Mouse (Mus musculus): ENCODE data around the gene Tnk1. TPM values are rescaled to one million over a fixed set of nuclear protein-coding genes. Genes with fewer than 3 reads are reported as not detected.

Gene Tnk1
- polyA plus RNA-seq (2014; fragmentation: Nextera tagmentation; extraction: Ambion mirVana) = 3.2 and 3.7 TPM in 2 replicates

DNA sequence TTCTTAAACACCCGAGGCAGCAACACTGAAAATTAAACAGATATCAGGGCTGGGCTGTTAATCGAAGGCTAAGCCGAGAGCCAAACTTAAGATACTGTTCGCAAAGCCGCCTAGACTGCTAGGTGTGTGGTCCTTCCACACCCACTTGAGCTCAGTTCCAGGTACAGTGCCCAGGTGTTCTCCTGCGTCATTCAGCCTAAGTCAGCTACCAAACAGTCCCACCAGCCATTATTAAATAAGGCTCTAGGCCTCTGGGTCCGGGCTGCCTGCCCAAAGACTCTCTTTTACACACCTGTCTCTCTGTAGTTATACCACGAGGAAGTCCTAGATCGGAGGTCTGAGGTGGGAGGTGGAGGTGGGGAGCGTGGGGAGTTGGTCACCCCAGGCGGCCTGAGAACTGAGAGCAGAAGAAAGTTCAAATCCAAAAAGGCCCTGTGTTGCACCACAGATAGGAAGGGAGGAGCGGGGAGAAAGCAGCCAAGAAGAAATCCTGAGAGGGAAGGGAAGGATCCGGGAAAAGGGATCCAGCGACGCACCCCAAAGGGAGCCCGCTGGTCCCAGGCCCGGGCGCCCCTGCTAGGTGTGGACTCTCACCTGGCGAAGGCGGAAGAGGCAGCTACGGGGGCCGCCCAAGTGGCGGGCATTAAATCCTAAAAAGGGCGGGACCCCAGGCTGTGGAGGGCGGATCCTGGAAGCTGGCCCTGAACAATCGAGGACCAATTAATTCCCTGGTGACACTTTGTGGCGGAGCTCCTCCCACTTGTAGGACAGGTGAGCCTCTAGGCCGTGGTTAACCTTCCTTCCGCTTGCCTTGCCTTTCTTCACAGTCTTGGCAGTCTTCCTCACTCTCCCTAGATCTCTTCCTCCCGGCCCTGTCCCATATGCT is at the start of gene Tnk1:
Gene Tnk1, minus strand, starts transcription at position 618 of the 886 bp plus-strand sequence.
- peaks cover 12% of the 10 kb centered on the region for H3K27me3 ChIP-seq (replicated peaks; ENCODE audit: control insufficient read depth, insufficient read depth, low read length)
- H3K4me3 ChIP-seq (ENCODE audit: low read depth, low read length) = peak within 1 kb of the TSS; percentile 20
- H3K9me3 ChIP-seq (ENCODE audit: control insufficient read depth, low read length) = no peaks in the 10 kb centered on the region
- no peaks in the 10 kb centered on the region for H3K36me3 ChIP-seq (ENCODE audit: control insufficient read depth, insufficient read depth, low read length)
- 22% methylated on average over 29 of the region's 30 CpGs for WGBS
- DNase-seq (ENCODE audit: low spot score) = peak; percentile 74
- ATAC-seq (ENCODE audit: low read depth) = peak; percentile 64; the same call in 1 of the 2 replicates
- H3K27ac ChIP-seq (replicated peaks; ENCODE audit: low read depth, low read length) = peak within 1 kb of the TSS; percentile 54
- no peaks in the 10 kb centered on the region for H3K4me1 ChIP-seq (ENCODE audit: control insufficient read depth, insufficient read depth, low read length)
- peak within 1 kb of the TSS; percentile 36 for H3K4me2 ChIP-seq (ENCODE audit: low read depth, low read length)
- H3K9ac ChIP-seq (ENCODE audit: low read depth, low read length) = peak within 1 kb of the TSS; percentile 28; the same call in 1 of the 2 replicates

DNA sequence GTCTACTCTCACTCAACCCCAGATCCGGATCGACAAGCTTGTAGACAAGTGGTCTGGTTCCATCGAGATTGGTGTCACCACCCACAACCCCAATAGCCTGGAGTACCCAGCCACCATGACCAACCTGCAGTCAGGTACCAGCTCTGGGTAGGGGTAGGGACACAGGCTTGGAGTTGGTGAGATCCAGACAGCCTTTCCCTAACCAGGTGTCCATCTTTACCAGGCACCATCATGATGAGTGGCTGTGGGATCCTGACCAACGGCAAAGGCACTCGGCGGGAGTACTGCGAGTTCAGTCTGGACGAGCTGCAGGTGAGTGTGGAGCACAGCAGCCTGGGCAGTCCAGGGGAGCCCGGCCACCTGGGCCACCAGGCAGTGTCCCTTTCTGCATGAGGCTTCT is 45.8 kb upstream of the Tnk1 start:
- Histone ChIP-seq H3K36me3 (ENCODE audit: control insufficient read depth, insufficient read depth, low read length) (peaks cover 58% of the 10 kb centered on the region), H3K27ac (replicated peaks; ENCODE audit: low read depth, low read length) (no peak overlapping the region), H3K9me3 (ENCODE audit: control insufficient read depth, low read length) (no peaks in the 10 kb centered on the region), H3K9ac (ENCODE audit: low read depth, low read length) (no peak overlapping the region), H3K4me3 (ENCODE audit: low read depth, low read length) (no peak overlapping the region), H3K4me2 (ENCODE audit: low read depth, low read length) (no peak overlapping the region), H3K4me1 (ENCODE audit: control insufficient read depth, insufficient read depth, low read length) (peaks cover 14% of the 10 kb centered on the region), H3K27me3 (replicated peaks; ENCODE audit: control insufficient read depth, insufficient read depth, low read length) (no peaks in the 10 kb centered on the region)
- 90% methylated on average over 8 of the region's 9 CpGs for WGBS
- DNase-seq (ENCODE audit: low spot score) = no peak
- no peak for ATAC-seq (ENCODE audit: low read depth)

DNA sequence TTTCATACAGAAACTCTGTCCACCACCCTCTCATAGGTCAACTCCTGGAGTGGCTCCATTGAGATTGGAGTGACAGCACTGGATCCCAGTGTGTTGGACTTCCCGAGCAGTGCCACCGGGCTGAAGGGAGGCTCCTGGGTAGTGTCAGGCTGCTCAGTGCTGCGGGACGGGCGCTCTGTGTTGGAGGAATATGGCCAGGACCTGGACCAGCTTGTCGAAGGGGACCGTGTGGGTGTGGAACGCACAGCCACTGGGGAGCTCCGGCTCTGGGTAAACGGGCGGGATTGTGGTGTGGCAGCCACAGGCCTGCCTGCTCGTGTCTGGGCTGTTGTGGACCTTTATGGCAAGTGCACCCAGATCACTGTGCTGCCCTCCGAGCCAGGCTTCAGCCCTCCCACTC is 44.4 kb upstream of the Tnk1 start:
- no peak for DNase-seq (ENCODE audit: low spot score)
- H3K4me3 ChIP-seq (ENCODE audit: low read depth, low read length) = peak overlapping the region; percentile 87; the same call in 1 of the 2 replicates
- peaks cover 19% of the 10 kb centered on the region for H3K4me1 ChIP-seq (ENCODE audit: control insufficient read depth, insufficient read depth, low read length)
- peaks cover 45% of the 10 kb centered on the region for H3K36me3 ChIP-seq (ENCODE audit: control insufficient read depth, insufficient read depth, low read length)
- H3K4me2 ChIP-seq (ENCODE audit: low read depth, low read length) = peak overlapping the region; percentile 98
- 92% methylated on average over 8 of the region's 13 CpGs for WGBS
- no peaks in the 10 kb centered on the region for H3K27me3 ChIP-seq (replicated peaks; ENCODE audit: control insufficient read depth, insufficient read depth, low read length)
- peak overlapping the region; percentile 40; the same call in 1 of the 2 replicates for H3K9ac ChIP-seq (ENCODE audit: low read depth, low read length)
- no peak for ATAC-seq (ENCODE audit: low read depth)
- no peaks in the 10 kb centered on the region for H3K9me3 ChIP-seq (ENCODE audit: control insufficient read depth, low read length)
- H3K27ac ChIP-seq (replicated peaks; ENCODE audit: low read depth, low read length) = no peak overlapping the region

DNA sequence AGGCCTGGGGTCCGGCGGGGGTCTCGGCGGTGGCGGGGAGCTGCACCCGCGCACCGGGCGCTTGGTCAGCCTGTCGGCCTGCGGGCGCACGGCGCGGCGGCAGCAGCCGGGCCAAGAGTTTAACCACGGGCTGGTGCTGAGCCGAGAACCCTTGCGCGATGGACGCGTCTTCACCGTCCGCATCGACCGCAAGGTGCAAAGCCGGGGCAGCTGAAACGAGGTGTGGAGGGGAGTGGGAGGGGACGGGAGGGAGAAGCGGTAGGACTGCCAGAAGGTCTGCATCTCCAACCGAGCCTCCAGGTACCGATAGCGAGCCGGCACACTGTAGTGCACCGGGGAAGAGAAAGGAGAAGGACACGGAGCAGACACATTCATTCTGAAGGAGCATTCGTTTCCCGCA is 43.5 kb upstream of the Tnk1 start:
- Histone ChIP-seq H3K27ac (replicated peaks; ENCODE audit: low read depth, low read length) (peak overlapping the region; percentile 96), H3K36me3 (ENCODE audit: control insufficient read depth, insufficient read depth, low read length) (peaks cover 35% of the 10 kb centered on the region), H3K4me3 (ENCODE audit: low read depth, low read length) (peak overlapping the region; percentile 87), H3K9ac (ENCODE audit: low read depth, low read length) (peak overlapping the region; percentile 88), H3K9me3 (ENCODE audit: control insufficient read depth, low read length) (no peaks in the 10 kb centered on the region), H3K27me3 (replicated peaks; ENCODE audit: control insufficient read depth, insufficient read depth, low read length) (no peaks in the 10 kb centered on the region), H3K4me2 (ENCODE audit: low read depth, low read length) (peak overlapping the region; percentile 98), H3K4me1 (ENCODE audit: control insufficient read depth, insufficient read depth, low read length) (peaks cover 19% of the 10 kb centered on the region)
- no peak for DNase-seq (ENCODE audit: low spot score)
- ATAC-seq (ENCODE audit: low read depth) = no peak
- under 1% methylated on average over 37 of the region's 39 CpGs for WGBS

DNA sequence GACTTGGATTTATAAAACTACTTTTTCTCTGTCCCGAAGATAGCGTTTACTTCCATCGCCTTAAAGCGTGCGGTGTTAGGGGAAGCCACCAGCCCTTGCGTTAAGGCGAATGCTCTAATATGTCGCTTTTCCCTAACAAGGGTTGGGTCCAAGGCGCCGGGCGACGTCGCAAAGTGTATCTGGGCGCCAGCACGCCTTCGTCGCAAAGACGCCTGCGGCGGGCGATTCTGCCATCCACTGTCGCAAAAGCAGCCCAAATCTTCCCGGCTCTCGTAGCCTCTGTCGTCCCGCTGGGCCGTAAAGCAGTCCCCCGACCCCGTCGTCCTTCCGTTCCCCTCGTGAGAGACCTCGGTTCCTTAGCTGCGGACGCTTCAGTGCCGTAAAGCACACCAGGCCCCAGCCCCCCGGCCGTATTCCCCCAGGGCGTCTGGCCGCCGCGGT is 42.9 kb upstream of the Tnk1 start:
- peaks cover 29% of the 10 kb centered on the region for H3K36me3 ChIP-seq (ENCODE audit: control insufficient read depth, insufficient read depth, low read length)
- no peaks in the 10 kb centered on the region for H3K9me3 ChIP-seq (ENCODE audit: control insufficient read depth, low read length)
- H3K27me3 ChIP-seq (replicated peaks; ENCODE audit: control insufficient read depth, insufficient read depth, low read length) = no peaks in the 10 kb centered on the region
- 0% methylated on average over 41 of the region's 42 CpGs for WGBS
- H3K4me3 ChIP-seq (ENCODE audit: low read depth, low read length) = peak overlapping the region; percentile 87
- H3K27ac ChIP-seq (replicated peaks; ENCODE audit: low read depth, low read length) = peak overlapping the region; percentile 96
- peak overlapping the region; percentile 88 for H3K9ac ChIP-seq (ENCODE audit: low read depth, low read length)
- peak; percentile 82 for ATAC-seq (ENCODE audit: low read depth)
- peak; percentile 99 for DNase-seq (ENCODE audit: low spot score)
- H3K4me1 ChIP-seq (ENCODE audit: control insufficient read depth, insufficient read depth, low read length) = peaks cover 19% of the 10 kb centered on the region
- peak overlapping the region; percentile 98 for H3K4me2 ChIP-seq (ENCODE audit: low read depth, low read length)

DNA sequence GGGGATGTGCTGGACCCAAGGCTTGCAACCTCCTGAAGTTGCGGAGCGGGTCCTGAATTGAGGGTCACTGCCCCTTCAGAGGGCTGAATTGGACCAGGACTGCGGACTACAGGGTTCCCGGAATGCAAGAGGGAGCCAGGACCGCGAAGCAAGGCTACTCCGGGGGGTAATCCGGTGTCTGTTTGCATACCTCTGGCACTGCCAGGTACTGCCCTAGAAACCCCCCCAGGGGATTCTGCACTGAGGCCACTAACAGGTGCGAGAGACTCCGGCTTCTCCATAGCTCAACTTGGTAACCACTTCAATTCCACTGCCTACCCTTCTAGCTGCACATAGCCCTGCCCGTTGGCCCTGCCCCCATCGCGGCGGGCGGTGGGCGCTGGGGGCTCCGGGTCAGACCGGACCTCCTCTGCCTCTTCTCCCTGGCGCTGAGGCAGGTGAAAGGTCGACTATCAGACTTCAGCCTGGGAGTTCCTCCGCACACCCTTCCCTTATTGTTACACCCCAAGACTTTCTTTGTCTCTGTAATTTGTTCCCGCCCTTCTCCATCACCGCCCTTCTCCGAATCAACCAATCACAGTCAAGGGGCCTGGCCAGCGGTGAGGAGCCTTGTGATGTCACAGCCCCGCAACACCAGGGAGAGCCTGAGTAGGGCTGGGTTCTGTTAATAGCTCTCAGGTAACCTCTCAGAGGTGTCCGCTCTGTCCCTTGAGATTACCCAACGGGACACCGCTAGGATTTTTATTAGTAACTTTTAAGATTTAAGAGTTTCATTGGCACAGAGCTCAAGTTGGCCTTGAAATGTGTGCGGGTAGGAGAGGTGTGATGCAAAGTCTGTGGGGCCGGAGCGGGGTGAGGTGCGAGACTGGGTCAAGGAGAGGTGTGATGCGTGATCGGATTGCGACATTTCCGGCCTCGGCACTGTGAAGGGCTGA is 42.2 kb upstream of the Tnk1 start, which contains the start of the genes 2810408A11Rik and Neurl4:
Gene 2810408A11Rik, minus strand, starts transcription at position 517 of the 935 bp plus-strand sequence.
Gene Neurl4, plus strand, starts transcription at position 602 of the 935 bp plus-strand sequence.
- WGBS = 0% methylated on average over 33 of the region's 38 CpGs
- Histone ChIP-seq H3K9ac (ENCODE audit: low read depth, low read length) (peak within 1 kb of the TSS; percentile 88), H3K27ac (replicated peaks; ENCODE audit: low read depth, low read length) (peak within 1 kb of the TSS; percentile 96), H3K36me3 (ENCODE audit: control insufficient read depth, insufficient read depth, low read length) (peaks cover 22% of the 10 kb centered on the region), H3K9me3 (ENCODE audit: control insufficient read depth, low read length) (no peaks in the 10 kb centered on the region), H3K4me2 (ENCODE audit: low read depth, low read length) (peak within 1 kb of the TSS; percentile 98), H3K27me3 (replicated peaks; ENCODE audit: control insufficient read depth, insufficient read depth, low read length) (no peaks in the 10 kb centered on the region), H3K4me3 (ENCODE audit: low read depth, low read length) (peak within 1 kb of the TSS; percentile 87), H3K4me1 (ENCODE audit: control insufficient read depth, insufficient read depth, low read length) (peaks cover 19% of the 10 kb centered on the region)
- DNase-seq (ENCODE audit: low spot score) (peak; percentile 98), ATAC-seq (ENCODE audit: low read depth) (peak; percentile 96)

DNA sequence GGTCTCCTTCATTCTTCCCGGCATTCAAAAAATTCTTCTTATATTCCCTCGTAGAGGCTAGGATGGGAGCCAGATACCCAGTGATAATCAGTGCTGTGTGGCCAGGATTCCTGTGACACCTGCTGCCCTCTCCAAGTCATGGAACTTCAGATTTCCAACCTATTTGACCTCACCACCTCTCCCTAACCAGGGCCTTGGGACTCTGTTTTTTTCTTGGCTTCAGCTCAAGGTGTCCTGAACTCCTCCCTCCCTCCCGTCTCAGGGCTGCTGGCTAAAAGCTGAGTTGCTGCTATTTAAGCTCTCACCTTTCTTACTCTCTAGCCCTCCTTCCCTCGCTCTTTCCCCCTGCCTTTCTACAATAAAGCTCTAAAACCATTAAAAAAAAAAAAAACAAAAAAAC is 41.3 kb upstream of the Tnk1 start:
- H3K4me1 ChIP-seq (ENCODE audit: control insufficient read depth, insufficient read depth, low read length) = peaks cover 19% of the 10 kb centered on the region
- H3K4me2 ChIP-seq (ENCODE audit: low read depth, low read length) = peak overlapping the region; percentile 98
- peak overlapping the region; percentile 87 for H3K4me3 ChIP-seq (ENCODE audit: low read depth, low read length)
- H3K36me3 ChIP-seq (ENCODE audit: control insufficient read depth, insufficient read depth, low read length) = peaks cover 14% of the 10 kb centered on the region
- DNase-seq (ENCODE audit: low spot score) (no peak), ATAC-seq (ENCODE audit: low read depth) (no peak)
- H3K27ac ChIP-seq (replicated peaks; ENCODE audit: low read depth, low read length) = peak overlapping the region; percentile 96; the same call in 1 of the 2 replicates
- no peaks in the 10 kb centered on the region for H3K9me3 ChIP-seq (ENCODE audit: control insufficient read depth, low read length)
- no peaks in the 10 kb centered on the region for H3K27me3 ChIP-seq (replicated peaks; ENCODE audit: control insufficient read depth, insufficient read depth, low read length)
- WGBS = 20% methylated on average over 4 of the region's 4 CpGs
- H3K9ac ChIP-seq (ENCODE audit: low read depth, low read length) = peak overlapping the region; percentile 88

DNA sequence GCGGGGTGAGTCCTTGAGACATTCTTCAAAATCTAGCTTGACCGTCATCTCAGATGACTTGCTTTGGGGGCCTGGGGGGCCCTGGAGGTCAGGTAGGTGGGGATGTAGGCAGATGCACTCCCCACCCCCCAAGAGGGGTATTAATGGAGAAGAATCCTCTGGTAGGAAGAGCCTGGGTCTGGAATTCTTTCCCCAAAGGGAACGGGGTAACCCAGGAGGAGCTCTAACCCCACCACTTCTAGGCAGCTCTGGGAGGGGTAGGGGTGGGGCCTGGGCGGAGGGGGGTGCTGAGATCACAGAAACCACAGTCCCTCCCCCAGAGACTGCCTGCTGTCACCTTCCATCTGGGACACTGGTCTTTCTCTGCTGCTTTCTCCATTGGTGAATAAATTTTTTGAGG is 36.8 kb upstream of the Tnk1 start, which contains the start of gene Acap1:
Gene Acap1, minus strand, starts transcription at position 249 of the 400 bp plus-strand sequence.
- H3K27ac ChIP-seq (replicated peaks; ENCODE audit: low read depth, low read length) = no peak within 1 kb of the TSS
- WGBS = 72% methylated on average over 4 of the region's 4 CpGs
- no peak for DNase-seq (ENCODE audit: low spot score)

More for the DNA sequence above, 36.8 kb upstream of the Tnk1 start, which contains the start of gene Acap1:
- no peak for ATAC-seq (ENCODE audit: low read depth)
- Histone ChIP-seq H3K4me1 (ENCODE audit: control insufficient read depth, insufficient read depth, low read length) (peaks cover 12% of the 10 kb centered on the region), H3K36me3 (ENCODE audit: control insufficient read depth, insufficient read depth, low read length) (no peaks in the 10 kb centered on the region), H3K4me2 (ENCODE audit: low read depth, low read length) (no peak within 1 kb of the TSS), H3K4me3 (ENCODE audit: low read depth, low read length) (no peak within 1 kb of the TSS), H3K9ac (ENCODE audit: low read depth, low read length) (peak within 1 kb of the TSS; percentile 1; the same call in 1 of the 2 replicates), H3K9me3 (ENCODE audit: control insufficient read depth, low read length) (no peaks in the 10 kb centered on the region), H3K27me3 (replicated peaks; ENCODE audit: control insufficient read depth, insufficient read depth, low read length) (no peaks in the 10 kb centered on the region)

Measured in embryonic facial prominence, embryonic 14.5 days (tissue).